Mouse (Mus musculus) heart, embryonic 10.5 days (tissue): ENCODE data around the gene Plekhg2. TPM values are rescaled to one million over a fixed set of nuclear protein-coding genes. Genes with fewer than 3 reads are reported as not detected.

ENCODE experiments used
- DNase-seq: peaks from one replicate; pipeline ENCODE4 v3.0.0-alpha.2; 2017; ENCODE audit warnings: low spot score
- H3K27ac ChIP-seq: fragments of 300-500 bp; sonication (generic); 2 replicates; pipeline ENCODE4 v1.5.1; 2016; ENCODE audit warnings: mild to moderate bottlenecking
- H3K27me3 ChIP-seq: fragments of 300-500 bp; sonication (generic); 2 replicates; pipeline ENCODE4 v1.6.1; 2016; ENCODE audit warnings: mild to moderate bottlenecking; ENCODE audit not compliant: poor library complexity, insufficient read depth, severe bottlenecking
- H3K36me3 ChIP-seq: fragments of 300-500 bp; sonication (generic); 2 replicates; pipeline ENCODE4 v1.6.1; 2016; ENCODE audit warnings: mild to moderate bottlenecking, moderate library complexity
- H3K4me1 ChIP-seq: fragments of 300-500 bp; sonication (generic); 2 replicates; pipeline ENCODE4 v1.6.1; 2016; ENCODE audit warnings: mild to moderate bottlenecking
- H3K4me3 ChIP-seq: fragments of 300-500 bp; sonication (generic); 2 replicates; pipeline ENCODE4 v1.5.1; 2016; ENCODE audit warnings: mild to moderate bottlenecking, moderate library complexity
- H3K9me3 ChIP-seq: fragments of 300-500 bp; sonication (generic); 2 replicates; pipeline ENCODE4 v1.6.1; 2016; ENCODE audit warnings: mild to moderate bottlenecking, moderate library complexity
- WGBS: fragments of 180-500 bp; shearing (Covaris S2); methylation state at CpG from one replicate; pipeline ENCODE4 v1.1.7; 2016; 5-methylcytosine and 5-hydroxymethylcytosine counted together
- polyA plus RNA-seq: library from polyadenylated mRNA; unstranded; fragments of >200 nt; fragmentation: Nextera tagmentation; extraction: Ambion mirVana; gene quantifications from 2 replicates; pipeline ENCODE4 v1.2.1, GENCODE M21; 2016

The Plekhg2 gene
- polyA plus RNA-seq, 1 experiment from 2014 or later, result 75.1 TPM

DNA sequence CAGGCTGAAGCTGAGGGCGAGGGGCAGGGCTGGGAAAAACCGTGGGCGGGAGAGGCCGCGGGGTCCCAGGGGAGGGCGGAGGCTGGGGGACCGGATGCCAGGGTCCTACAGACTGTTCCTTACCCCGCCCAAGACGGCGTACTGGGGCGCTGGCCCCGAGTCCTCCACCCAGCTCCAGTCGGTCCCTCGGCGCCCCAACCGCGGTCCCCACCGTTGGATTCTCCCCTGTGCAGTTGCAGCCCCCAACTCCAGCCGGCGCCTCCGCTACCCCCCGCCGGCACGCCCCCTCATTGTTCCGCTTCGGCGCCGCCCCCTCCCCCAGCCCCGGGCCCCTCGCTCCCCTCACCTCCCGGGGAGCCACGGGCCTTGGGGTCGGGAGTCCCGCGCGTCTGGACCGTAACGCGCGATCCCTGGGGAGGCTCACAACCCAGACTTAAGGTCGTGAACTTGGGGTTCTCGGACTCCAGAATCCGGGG, 847 bp downstream of the Plekhg2 start:
- Histone ChIP-seq H3K27me3 (no peaks in the 10 kb centered on the region), H3K9me3 (no peaks in the 10 kb centered on the region), H3K27ac (peak overlapping the region; percentile 96), H3K36me3 (peaks cover 38% of the 10 kb centered on the region), H3K4me1 (peaks cover 56% of the 10 kb centered on the region), H3K4me3 (peak overlapping the region; percentile 87)
- DNase-seq, result no peak
- under 1% methylated on average over 43 of the region's 43 CpGs for WGBS

DNA sequence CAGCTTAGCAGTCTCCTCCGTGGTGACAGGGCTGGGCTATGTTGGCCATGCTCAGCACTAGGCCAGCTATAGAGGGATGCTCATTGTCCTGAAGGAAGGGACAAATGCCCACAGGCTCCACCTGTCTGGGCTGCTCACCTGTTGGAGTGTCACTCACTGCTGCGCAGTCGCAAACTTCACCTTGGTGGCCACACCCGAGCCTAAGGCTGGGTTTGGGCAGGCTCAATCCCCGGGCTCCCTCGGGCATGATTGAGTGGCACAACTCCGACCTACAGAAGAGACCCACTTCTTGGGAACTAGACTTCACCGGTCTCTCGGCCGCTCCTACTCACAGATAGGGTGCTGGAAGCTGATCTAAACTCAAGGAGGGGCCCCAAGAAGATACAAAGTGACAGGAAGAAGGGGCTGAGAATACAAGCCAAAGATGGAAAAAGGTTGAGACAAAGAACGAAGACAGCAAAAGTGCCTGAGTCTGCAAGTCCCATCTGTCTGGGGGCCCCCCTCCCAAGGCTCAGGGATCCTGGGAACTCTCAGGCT, 1.4 kb downstream of the Plekhg2 start:
- Histone ChIP-seq H3K36me3 (peaks cover 43% of the 10 kb centered on the region), H3K4me3 (peak overlapping the region; percentile 87), H3K9me3 (no peaks in the 10 kb centered on the region), H3K27ac (peak overlapping the region; percentile 96), H3K27me3 (no peaks in the 10 kb centered on the region), H3K4me1 (peaks cover 51% of the 10 kb centered on the region)
- WGBS, result 9% methylated on average over 11 of the region's 11 CpGs
- no peak for DNase-seq

DNA sequence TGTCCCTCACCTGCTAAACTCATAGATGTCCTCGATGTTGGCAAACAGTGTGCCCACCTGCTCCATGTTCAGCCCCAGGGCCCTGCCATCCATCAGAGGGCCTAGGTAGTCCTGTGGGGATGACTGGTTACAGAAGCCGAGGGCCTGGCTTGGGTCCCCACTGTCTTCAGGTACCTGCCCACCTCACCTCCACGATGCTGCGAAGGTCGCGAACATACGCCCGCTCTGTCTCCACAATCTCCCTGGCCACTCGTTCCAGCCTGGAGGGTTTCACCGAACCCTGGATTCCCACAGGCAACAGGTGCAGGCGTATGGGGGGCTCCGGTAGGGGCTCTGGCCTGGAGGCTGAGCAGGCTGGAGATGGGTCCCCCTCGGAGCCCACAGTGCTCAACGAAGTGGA, 2.3 kb downstream of the Plekhg2 start:
- no peak for DNase-seq
- no peaks in the 10 kb centered on the region for H3K27me3 ChIP-seq
- peaks cover 53% of the 10 kb centered on the region for H3K36me3 ChIP-seq
- H3K27ac ChIP-seq, result peak overlapping the region; percentile 26; the same call in 1 of the 2 replicates
- H3K4me3 ChIP-seq, result peak overlapping the region; percentile 87
- H3K9me3 ChIP-seq, result no peaks in the 10 kb centered on the region
- H3K4me1 ChIP-seq, result peaks cover 41% of the 10 kb centered on the region
- 90% methylated on average over 14 of the region's 14 CpGs for WGBS

DNA sequence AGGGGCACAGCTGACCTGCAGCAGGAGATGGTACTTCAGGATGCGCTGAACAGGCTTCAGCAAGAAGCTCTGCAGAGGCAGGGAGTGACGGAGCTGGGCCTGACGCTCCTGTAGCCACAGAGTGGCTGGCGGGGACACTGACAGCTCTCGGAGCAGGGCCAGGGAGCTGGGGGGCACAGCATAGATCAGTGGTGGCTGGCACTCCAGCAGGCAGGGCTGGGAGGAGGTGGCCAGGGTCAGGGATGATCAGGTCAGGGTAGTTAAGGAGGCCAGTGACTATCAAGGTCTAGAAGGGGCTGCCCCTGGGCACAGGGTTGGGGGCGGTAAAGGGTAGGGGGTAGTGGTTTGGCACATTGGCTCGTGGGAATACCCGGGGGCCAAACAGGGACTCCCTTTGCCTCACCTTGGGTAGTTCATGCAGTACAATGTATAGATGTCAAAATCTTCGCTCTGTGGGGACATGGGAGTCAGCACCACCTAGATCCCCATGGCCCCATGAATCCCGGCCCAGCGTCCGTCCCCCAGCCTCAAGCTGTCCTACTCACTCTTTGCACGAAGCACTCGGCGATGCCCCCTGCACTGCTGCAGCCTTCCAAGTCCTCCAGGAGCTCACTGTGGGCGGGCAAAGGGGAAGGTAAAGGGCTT, 4.0 kb downstream of the Plekhg2 start:
- H3K4me1 ChIP-seq, result peaks cover 29% of the 10 kb centered on the region
- DNase-seq, result no peak
- no peak overlapping the region for H3K27ac ChIP-seq
- 0 out of 2 replicates have a peak overlapping the region, but pooled peaks have one; percentile 1 for H3K4me3 ChIP-seq
- WGBS, result 90% methylated on average over 16 of the region's 16 CpGs
- H3K36me3 ChIP-seq, result peaks cover 70% of the 10 kb centered on the region
- no peaks in the 10 kb centered on the region for H3K27me3 ChIP-seq
- no peaks in the 10 kb centered on the region for H3K9me3 ChIP-seq

DNA sequence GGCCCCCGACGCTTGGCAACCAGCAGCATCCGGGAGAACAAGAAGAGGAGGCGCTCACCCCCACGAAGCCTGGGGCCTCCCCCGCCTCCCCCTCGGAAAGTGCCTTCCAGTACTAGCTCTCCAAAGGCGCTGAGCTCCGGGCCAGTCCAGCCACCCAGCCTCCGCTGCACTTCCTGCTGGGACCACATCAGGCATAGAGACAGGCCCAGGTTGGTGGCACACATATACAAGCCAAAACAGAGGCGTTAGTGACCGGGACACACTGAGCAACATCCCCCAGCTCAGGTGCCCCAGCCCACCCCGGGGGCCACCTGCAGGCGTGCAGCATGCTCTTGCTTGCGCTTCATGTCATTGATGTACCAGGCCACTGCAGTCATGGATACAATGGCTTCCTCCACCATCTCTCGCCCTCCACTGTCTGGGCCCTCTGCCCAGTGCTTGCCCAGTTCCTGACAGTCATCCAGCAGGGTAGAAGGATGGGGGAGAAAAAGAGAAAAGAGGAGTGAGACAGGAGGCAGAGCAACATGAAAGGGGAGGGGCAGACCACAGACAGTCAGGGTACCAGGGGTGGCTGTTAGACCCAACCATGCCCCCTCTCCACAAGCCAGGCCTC, 4.6 kb downstream of the Plekhg2 start:
- no peak for DNase-seq
- no peaks in the 10 kb centered on the region for H3K9me3 ChIP-seq
- no peaks in the 10 kb centered on the region for H3K27me3 ChIP-seq
- no peak overlapping the region for H3K4me3 ChIP-seq
- peaks cover 75% of the 10 kb centered on the region for H3K36me3 ChIP-seq
- H3K4me1 ChIP-seq, result peaks cover 31% of the 10 kb centered on the region
- H3K27ac ChIP-seq, result no peak overlapping the region
- WGBS, result 90% methylated on average over 16 of the region's 16 CpGs

DNA sequence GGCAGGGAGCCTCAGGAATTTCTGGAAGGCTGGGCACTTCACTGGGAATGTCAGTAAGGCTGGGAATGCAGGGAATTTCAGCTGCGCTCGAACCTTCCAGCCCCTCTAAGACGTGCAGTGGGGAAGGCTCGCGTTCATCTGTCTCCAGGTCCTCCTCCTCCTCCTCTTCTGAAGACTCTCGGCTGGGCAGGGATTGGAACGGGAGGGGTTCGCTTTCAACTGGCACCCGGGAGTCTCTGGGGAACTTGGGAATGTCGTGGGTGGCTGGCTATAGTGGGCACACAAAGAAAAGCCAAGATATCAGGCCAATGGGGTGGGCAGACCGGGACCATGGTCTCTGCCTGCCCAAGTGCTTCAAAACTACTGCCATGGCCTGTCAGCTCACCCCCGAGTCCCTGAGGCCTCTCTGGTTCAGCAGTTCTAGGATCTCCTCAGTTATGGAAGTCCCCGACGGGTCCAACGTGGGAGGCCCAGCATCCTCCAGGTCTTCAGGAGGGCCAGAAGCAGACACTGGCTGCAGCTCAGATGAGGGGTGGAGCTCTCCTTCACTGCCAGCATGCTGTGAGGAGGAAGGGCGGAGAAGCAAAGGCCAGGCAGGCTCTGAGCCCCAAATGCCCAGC, 9.8 kb downstream of the Plekhg2 start:
- no peak overlapping the region for H3K4me3 ChIP-seq
- H3K9me3 ChIP-seq, result no peaks in the 10 kb centered on the region
- H3K27me3 ChIP-seq, result no peaks in the 10 kb centered on the region
- peaks cover 36% of the 10 kb centered on the region for H3K4me1 ChIP-seq
- H3K36me3 ChIP-seq, result peaks cover 91% of the 10 kb centered on the region
- DNase-seq, result no peak
- 56% methylated on average over 16 of the region's 16 CpGs for WGBS
- H3K27ac ChIP-seq, result 0 out of 2 replicates have a peak overlapping the region, but pooled peaks have one; percentile 8

DNA sequence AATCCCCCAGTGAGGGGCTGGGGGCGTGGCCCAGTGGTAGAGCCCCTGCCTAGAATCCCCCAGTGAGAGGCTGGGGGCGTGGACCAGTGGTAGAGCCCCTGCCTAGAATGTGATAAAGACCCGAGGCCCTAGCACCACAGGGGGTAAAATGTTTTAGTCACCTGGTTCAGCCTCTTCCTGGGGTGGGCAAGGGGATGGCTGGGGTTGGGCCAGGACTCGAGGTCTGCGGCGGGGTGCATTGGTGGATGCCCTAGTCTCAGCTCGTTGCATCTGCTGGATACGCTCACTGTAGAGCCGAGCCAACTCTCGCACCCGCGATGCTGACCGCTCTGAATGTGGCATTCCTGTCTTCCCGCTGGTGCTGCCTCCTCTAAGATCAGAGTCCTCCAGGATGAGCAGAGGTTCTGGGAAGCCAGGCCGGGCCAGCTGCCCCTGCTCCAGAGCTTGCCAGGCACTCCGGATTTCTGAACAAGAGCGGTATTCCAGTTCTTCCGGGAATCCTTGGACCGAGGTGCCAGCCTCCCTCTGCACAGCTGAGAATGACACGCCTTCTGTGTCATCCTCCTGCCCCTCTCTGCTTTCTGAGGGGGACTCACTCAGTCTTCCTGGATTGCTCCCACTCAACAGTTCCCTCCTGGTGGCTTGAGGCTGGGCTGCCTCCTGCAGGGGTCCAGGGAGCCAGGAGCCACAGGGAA, 10.6 kb downstream of the Plekhg2 start:
- 0 out of 2 replicates have a peak overlapping the region, but pooled peaks have one; percentile 8 for H3K27ac ChIP-seq
- H3K9me3 ChIP-seq, result no peaks in the 10 kb centered on the region
- no peak for DNase-seq
- H3K4me1 ChIP-seq, result peaks cover 43% of the 10 kb centered on the region
- H3K27me3 ChIP-seq, result no peaks in the 10 kb centered on the region
- no peak overlapping the region for H3K4me3 ChIP-seq
- peaks cover 83% of the 10 kb centered on the region for H3K36me3 ChIP-seq
- 91% methylated on average over 20 of the region's 20 CpGs for WGBS

DNA sequence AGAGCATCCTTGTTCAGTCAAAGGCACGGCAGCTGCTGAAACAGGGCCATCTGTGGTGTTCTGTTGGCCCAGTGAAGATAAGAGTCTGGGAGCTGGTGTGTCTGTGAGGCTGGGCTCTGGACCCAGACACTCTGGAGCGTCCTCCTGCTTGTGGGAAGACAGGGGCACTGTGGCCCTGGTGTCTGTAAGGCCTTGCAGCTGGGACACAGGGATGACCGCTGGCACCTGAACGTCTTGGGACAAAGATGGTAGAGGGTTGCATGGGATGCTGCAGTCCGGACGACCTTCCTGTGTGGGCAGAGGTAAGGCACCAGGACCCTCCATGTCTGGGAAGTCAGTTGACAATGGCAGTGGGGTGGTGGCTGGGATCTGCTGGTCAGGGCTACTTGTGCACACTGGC, 12.1 kb downstream of the Plekhg2 start:
- Histone ChIP-seq H3K9me3 (no peaks in the 10 kb centered on the region), H3K27ac (0 out of 2 replicates have a peak overlapping the region, but pooled peaks have one; percentile 2), H3K4me1 (peaks cover 50% of the 10 kb centered on the region), H3K4me3 (no peak overlapping the region), H3K36me3 (peaks cover 70% of the 10 kb centered on the region), H3K27me3 (no peaks in the 10 kb centered on the region)
- no peak for DNase-seq
- 87% methylated on average over 6 of the region's 6 CpGs for WGBS

DNA sequence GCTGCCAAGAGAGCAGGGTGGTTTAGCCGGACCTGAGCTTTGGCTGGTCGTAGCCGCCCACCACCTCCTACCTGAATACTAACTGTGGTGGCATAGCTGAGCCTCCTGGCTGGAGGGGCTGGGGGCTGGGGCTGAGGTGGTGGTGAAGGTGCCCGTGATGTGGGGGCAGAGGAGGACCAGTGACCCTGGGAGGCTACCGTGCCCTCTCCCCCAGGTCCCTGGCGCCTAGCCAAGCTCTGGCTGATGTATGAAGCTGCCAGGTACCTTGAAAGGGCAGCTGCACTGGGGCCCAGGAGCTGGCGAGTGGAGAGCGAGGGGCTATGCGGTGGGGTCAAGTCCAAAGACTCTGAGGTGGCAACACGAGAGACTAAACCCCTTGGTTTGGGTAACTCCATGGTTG, 12.5 kb downstream of the Plekhg2 start:
- no peak overlapping the region for H3K27ac ChIP-seq
- H3K4me1 ChIP-seq, result peaks cover 50% of the 10 kb centered on the region
- WGBS, result 86% methylated on average over 10 of the region's 10 CpGs
- H3K27me3 ChIP-seq, result no peaks in the 10 kb centered on the region
- H3K4me3 ChIP-seq, result no peak overlapping the region
- H3K36me3 ChIP-seq, result peaks cover 69% of the 10 kb centered on the region
- no peak for DNase-seq
- no peaks in the 10 kb centered on the region for H3K9me3 ChIP-seq

DNA sequence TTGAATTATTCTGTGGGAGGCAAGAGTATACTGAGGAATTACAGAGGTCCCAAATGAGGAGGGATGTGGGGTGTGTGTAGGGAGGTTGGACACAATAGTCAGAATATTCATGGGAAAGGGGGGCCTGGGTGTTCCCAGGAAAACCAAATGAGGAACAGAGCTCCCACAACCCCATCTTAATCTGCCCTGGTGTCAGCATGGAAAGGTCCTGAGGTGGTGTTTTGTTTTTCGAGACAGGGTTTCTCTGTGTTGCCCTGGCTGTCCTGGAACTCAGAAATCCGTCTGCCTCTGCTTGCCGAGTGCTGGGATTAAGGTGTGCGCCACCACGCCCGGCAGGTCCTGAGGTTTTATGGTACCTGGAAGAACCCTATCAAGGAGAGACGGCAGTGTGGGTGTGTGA, 14.0 kb downstream of the Plekhg2 start:
- H3K9me3 ChIP-seq, result no peaks in the 10 kb centered on the region
- peaks cover 68% of the 10 kb centered on the region for H3K36me3 ChIP-seq
- H3K27me3 ChIP-seq, result no peaks in the 10 kb centered on the region
- no peak for DNase-seq
- 51% methylated on average over 7 of the region's 7 CpGs for WGBS
- peaks cover 50% of the 10 kb centered on the region for H3K4me1 ChIP-seq
- peak overlapping the region; percentile 88 for H3K27ac ChIP-seq
- peak overlapping the region; percentile 34; the same call in 1 of the 2 replicates for H3K4me3 ChIP-seq

DNA sequence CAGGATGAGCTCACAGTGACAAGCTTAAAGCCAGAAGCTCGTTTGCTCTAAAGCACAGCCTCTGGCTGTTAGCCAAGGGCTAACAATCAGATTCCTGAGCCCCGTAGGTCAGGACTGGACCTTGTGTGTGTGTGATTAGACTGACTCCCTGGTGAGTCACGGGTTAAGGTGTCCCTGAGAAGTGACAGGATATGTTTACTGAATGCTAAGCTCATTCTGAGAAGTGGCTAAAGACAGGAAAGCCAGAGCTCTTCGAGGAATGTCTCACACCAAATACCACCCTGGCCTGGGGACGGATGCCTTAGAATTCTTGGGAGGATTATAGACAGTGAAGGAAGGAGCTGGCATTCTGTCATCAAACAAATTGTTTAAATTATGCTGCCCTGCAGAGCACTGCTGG, 14.4 kb downstream of the Plekhg2 start:
- Histone ChIP-seq H3K27me3 (no peaks in the 10 kb centered on the region), H3K27ac (peak overlapping the region; percentile 88), H3K4me3 (peak overlapping the region; percentile 34), H3K4me1 (peaks cover 50% of the 10 kb centered on the region), H3K9me3 (no peaks in the 10 kb centered on the region), H3K36me3 (peaks cover 68% of the 10 kb centered on the region)
- 2% methylated on average over 5 of the region's 5 CpGs for WGBS
- no peak for DNase-seq

DNA sequence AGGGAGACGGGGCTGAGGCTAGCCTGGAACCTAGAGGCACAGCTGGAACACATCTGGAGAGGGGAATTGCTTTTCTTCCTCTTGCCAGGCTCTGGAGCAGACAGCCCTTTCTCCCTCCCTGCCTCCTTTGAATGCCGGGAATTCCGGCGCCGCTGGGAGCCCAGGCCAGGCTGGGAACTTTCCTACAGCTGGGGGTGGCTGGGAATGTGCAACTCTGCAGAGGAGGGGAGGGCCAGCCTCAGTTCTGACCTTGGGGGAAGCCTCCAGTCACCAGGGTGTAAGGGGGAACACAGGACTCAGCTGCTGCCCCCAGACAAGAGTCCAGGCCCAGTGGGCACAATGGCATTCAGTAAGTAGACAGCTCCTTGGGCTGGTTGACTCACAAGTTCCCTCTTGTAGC, 15.4 kb downstream of the Plekhg2 start:
- no peaks in the 10 kb centered on the region for H3K27me3 ChIP-seq
- 0% methylated on average over 5 of the region's 5 CpGs for WGBS
- H3K4me1 ChIP-seq, result peaks cover 43% of the 10 kb centered on the region
- H3K9me3 ChIP-seq, result no peaks in the 10 kb centered on the region
- H3K4me3 ChIP-seq, result peak overlapping the region; percentile 34
- peak; percentile 91 for DNase-seq
- peaks cover 68% of the 10 kb centered on the region for H3K36me3 ChIP-seq
- peak overlapping the region; percentile 88 for H3K27ac ChIP-seq
